Mouse (Mus musculus) forebrain, embryonic 14.5 days (tissue): Measurements from ENCODE around the gene Prpf40b. TPM values are rescaled to one million over a fixed set of nuclear protein-coding genes. Genes with fewer than 3 reads are reported as not detected.

Experiments
- ATAC-seq: fragments of 200-750 bp; cut with Nextera tagmentation; 2 replicates; pipeline ENCODE4 v1.8.0; 2017; ENCODE audit warnings: mild to moderate bottlenecking, moderate library complexity
- DNase-seq: peaks from one replicate; pipeline ENCODE4 v3.0.0-alpha.2; 2015; ENCODE audit warnings: low spot score
- H3K27ac ChIP-seq: fragments of 300-500 bp; sonication (generic); 2 replicates; pipeline ENCODE4 v1.5.1; 2014; ENCODE audit warnings: low read depth, mild to moderate bottlenecking, control low read depth, low read length, moderate library complexity
- H3K27me3 ChIP-seq: fragments of 300-500 bp; sonication (generic); replicated peaks from 2 replicates; pipeline ENCODE4 v1.6.1; 2014; ENCODE audit warnings: low read length, control low read depth, mixed read lengths; ENCODE audit not compliant: control insufficient read depth, insufficient read depth
- H3K36me3 ChIP-seq: fragments of 300-500 bp; sonication (generic); 2 replicates; pipeline ENCODE4 v1.6.1; 2014; ENCODE audit warnings: low read length, control low read depth; ENCODE audit not compliant: control insufficient read depth, insufficient read depth
- H3K4me1 ChIP-seq: fragments of 300-500 bp; sonication (generic); 2 replicates; pipeline ENCODE4 v1.6.1; 2014; ENCODE audit warnings: antibody characterized with exemption, low read length, control low read depth; ENCODE audit not compliant: control insufficient read depth, insufficient read depth
- H3K4me2 ChIP-seq: fragments of 300-500 bp; sonication (generic); 2 replicates; pipeline ENCODE4 v1.6.1; 2014; ENCODE audit warnings: mild to moderate bottlenecking, control low read depth, low read length
- H3K4me3 ChIP-seq: fragments of 300-500 bp; sonication (generic); 2 replicates; pipeline ENCODE4 v1.5.1; 2014; ENCODE audit warnings: low read depth, low read length, control low read depth
- H3K9ac ChIP-seq: fragments of 300-500 bp; sonication (generic); 2 replicates; pipeline ENCODE4 v1.6.1; 2014; ENCODE audit warnings: mild to moderate bottlenecking, low read length, control low read depth, moderate library complexity
- H3K9me3 ChIP-seq: fragments of 300-500 bp; sonication (generic); replicated peaks from 2 replicates; pipeline ENCODE4 v1.6.1; 2016; ENCODE audit warnings: low read length, control low read depth, mixed read lengths; ENCODE audit not compliant: control insufficient read depth
- WGBS: fragments of 180-500 bp; shearing (Covaris S2); extraction: QIAGEN DNeasy Blood & Tissue Kit; methylation state at CpG from one replicate; pipeline ENCODE4 v1.1.7; 2014; 5-methylcytosine and 5-hydroxymethylcytosine counted together
- polyA plus RNA-seq: library from polyadenylated mRNA; unstranded; fragments of >200 nt; fragmentation: Nextera tagmentation; extraction: Ambion mirVana; gene quantifications from 2 replicates; pipeline ENCODE4 v1.2.1, GENCODE M21; 2014

The Prpf40b gene
- polyA plus RNA-seq, 1 experiment from 2014 or later, result 57.2 TPM

- WGBS, result 59% methylated on average over 5 of the region's 5 CpGs
- Histone ChIP-seq H3K4me3 (no peak overlapping the region), H3K9ac (no peak overlapping the region), H3K36me3 (no peaks in the 10 kb centered on the region), H3K4me1 (peaks cover 10% of the 10 kb centered on the region), H3K4me2 (no peak overlapping the region), H3K27me3 (no peaks in the 10 kb centered on the region), H3K9me3 (no peaks in the 10 kb centered on the region), H3K27ac (peak overlapping the region; percentile 68; the same call in 1 of the 2 replicates)
- DNase-seq, result peak; percentile 50
- peak; percentile 74 for ATAC-seq
Observed at GRCm38 (mm10) chr15:99343414-99344147, 48.7 kb downstream of the Prpf40b start.

- H3K4me1 ChIP-seq, result peaks cover 10% of the 10 kb centered on the region
- H3K9me3 ChIP-seq, result no peaks in the 10 kb centered on the region
- WGBS, result 77% methylated on average over 8 of the region's 8 CpGs
- peak overlapping the region; percentile 68; the same call in 1 of the 2 replicates for H3K27ac ChIP-seq
- no peaks in the 10 kb centered on the region for H3K27me3 ChIP-seq
- ATAC-seq, result no peak
- H3K36me3 ChIP-seq, result no peaks in the 10 kb centered on the region
- H3K4me3 ChIP-seq, result no peak overlapping the region
- DNase-seq, result no peak
- no peak overlapping the region for H3K4me2 ChIP-seq
- H3K9ac ChIP-seq, result no peak overlapping the region
Observed at GRCm38 (mm10) chr15:99344148-99344870, 49.4 kb downstream of the Prpf40b start.

GRCm38 (mm10) chr15:99344961-99345360 lies 50.1 kb downstream of the Prpf40b start:
- 87% methylated on average over 4 of the region's 4 CpGs for WGBS
- Histone ChIP-seq H3K9ac (no peak overlapping the region), H3K4me1 (peaks cover 10% of the 10 kb centered on the region), H3K27me3 (no peaks in the 10 kb centered on the region), H3K4me3 (no peak overlapping the region), H3K27ac (no peak overlapping the region), H3K4me2 (no peak overlapping the region), H3K36me3 (no peaks in the 10 kb centered on the region), H3K9me3 (no peaks in the 10 kb centered on the region)
- no peak for DNase-seq
- no peak for ATAC-seq

DNA sequence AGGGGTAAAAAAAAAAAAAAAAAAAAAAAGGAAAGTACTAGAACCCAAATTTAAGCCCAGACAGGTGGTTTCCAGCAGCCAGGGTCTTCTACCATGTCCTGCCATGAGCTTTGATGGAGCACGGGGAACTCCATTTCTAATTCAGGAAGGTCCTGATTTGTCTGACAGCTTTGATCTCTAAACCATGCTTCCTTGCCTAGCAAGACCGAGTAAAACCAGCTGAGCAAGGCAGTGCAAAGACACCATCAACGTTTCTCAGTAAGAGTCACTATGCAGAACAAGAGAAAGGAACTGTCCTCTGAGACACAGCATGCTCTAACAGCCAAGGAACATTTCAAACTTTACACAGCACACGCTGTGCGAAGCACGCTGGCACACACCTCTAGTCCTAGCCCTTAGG lies 56.7 kb downstream of the Prpf40b start:
- WGBS, result 83% methylated on average over 6 of the region's 6 CpGs
- DNase-seq (no peak), ATAC-seq (no peak)
- H3K4me3 ChIP-seq, result no peak overlapping the region
- H3K9ac ChIP-seq, result no peak overlapping the region
- H3K4me2 ChIP-seq, result no peak overlapping the region
- H3K27me3 ChIP-seq, result no peaks in the 10 kb centered on the region
- no peaks in the 10 kb centered on the region for H3K9me3 ChIP-seq
- H3K4me1 ChIP-seq, result no peaks in the 10 kb centered on the region
- H3K27ac ChIP-seq, result no peak overlapping the region
- H3K36me3 ChIP-seq, result no peaks in the 10 kb centered on the region

- DNase-seq (no peak), ATAC-seq (no peak)
- Histone ChIP-seq H3K27me3 (no peaks in the 10 kb centered on the region), H3K36me3 (no peaks in the 10 kb centered on the region), H3K4me1 (no peaks in the 10 kb centered on the region), H3K27ac (no peak overlapping the region), H3K4me3 (no peak overlapping the region), H3K9ac (no peak overlapping the region), H3K9me3 (no peaks in the 10 kb centered on the region), H3K4me2 (no peak overlapping the region)
- WGBS, result 89% methylated on average over 5 of the region's 5 CpGs
Observed at GRCm38 (mm10) chr15:99352306-99352705, 57.4 kb downstream of the Prpf40b start.

- 79% methylated on average over 6 of the region's 6 CpGs for WGBS
- Histone ChIP-seq H3K9me3 (no peaks in the 10 kb centered on the region), H3K27me3 (no peaks in the 10 kb centered on the region), H3K4me1 (no peaks in the 10 kb centered on the region), H3K27ac (no peak overlapping the region), H3K4me2 (no peak overlapping the region), H3K9ac (no peak overlapping the region), H3K36me3 (no peaks in the 10 kb centered on the region), H3K4me3 (no peak overlapping the region)
- ATAC-seq (no peak), DNase-seq (no peak)
Observed at GRCm38 (mm10) chr15:99355660-99356059, 60.8 kb downstream of the Prpf40b start.

- DNase-seq, result no peak
- Histone ChIP-seq H3K4me3 (no peak overlapping the region), H3K9me3 (no peaks in the 10 kb centered on the region), H3K4me2 (no peak overlapping the region), H3K36me3 (no peaks in the 10 kb centered on the region), H3K9ac (no peak overlapping the region), H3K4me1 (no peaks in the 10 kb centered on the region), H3K27ac (no peak overlapping the region), H3K27me3 (no peaks in the 10 kb centered on the region)
- WGBS, result 85% methylated on average over 6 of the region's 6 CpGs
- ATAC-seq, result no peak
Observed at GRCm38 (mm10) chr15:99356462-99356861, 61.6 kb downstream of the Prpf40b start.

- H3K4me3 ChIP-seq, result no peak overlapping the region
Observed at GRCm38 (mm10) chr15:99358952-99359351, 64.1 kb downstream of the Prpf40b start.

DNA sequence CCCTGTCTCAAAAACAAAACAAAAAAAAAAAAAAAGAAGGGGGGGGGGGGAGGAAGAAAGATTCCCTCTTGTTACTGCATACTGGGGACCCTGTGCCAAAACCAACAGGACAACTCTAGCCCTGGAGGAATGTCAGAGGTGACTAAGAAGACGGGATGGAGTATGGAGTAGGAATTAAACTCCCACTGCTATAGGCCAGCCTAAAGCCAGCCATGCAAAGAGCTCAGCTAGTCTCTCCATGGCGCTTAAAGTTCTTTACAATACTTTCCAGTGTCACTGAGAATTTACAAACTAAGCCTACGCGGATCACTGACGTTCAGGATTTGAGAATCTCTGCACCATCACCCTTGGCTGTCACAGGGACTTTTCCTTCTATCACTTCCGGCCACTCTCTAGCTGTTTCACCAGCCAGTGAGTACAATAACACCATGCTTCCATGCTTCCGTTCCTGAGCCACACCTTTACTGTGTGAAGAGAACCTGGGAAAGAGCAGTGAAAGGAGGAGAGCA lies 69.2 kb downstream of the Prpf40b start:
- Histone ChIP-seq H3K4me2 (no peak overlapping the region), H3K9me3 (no peaks in the 10 kb centered on the region), H3K9ac (no peak overlapping the region), H3K4me1 (peaks cover 3% of the 10 kb centered on the region; the same call in 1 of the 2 replicates), H3K27me3 (no peaks in the 10 kb centered on the region), H3K27ac (no peak overlapping the region), H3K36me3 (no peaks in the 10 kb centered on the region), H3K4me3 (no peak overlapping the region)
- ATAC-seq, result no peak
- WGBS, result 75% methylated on average over 7 of the region's 7 CpGs
- no peak for DNase-seq

More at GRCm38 (mm10) chr15:99358952-99359351, 64.1 kb downstream of the Prpf40b start:
- Histone ChIP-seq H3K9me3 (no peaks in the 10 kb centered on the region), H3K4me2 (no peak overlapping the region), H3K27ac (no peak overlapping the region), H3K4me1 (no peaks in the 10 kb centered on the region), H3K36me3 (no peaks in the 10 kb centered on the region), H3K9ac (no peak overlapping the region), H3K27me3 (no peaks in the 10 kb centered on the region)
- DNase-seq (no peak), ATAC-seq (no peak)
- WGBS, result 91% methylated on average over 9 of the region's 9 CpGs
